Mouse (Mus musculus): Measurements from ENCODE around the gene Slc7a10. TPM values are rescaled to one million over a fixed set of nuclear protein-coding genes. Genes with fewer than 3 reads are reported as not detected.

Gene Slc7a10
- polyA plus RNA-seq, 1 experiment = 8.3 TPM

Other genes starting within 250 kb of the Slc7a10 start
- 45.5 and 53.7 TPM in 2 replicates for gene Cebpg, start 129.8 kb upstream of the Slc7a10 start, polyA plus RNA-seq (2012; ENCODE audit: insufficient read depth, insufficient read length, missing spikeins)
- gene Cebpa, start 67.1 kb upstream of the Slc7a10 start, polyA plus RNA-seq (2012; ENCODE audit: insufficient read depth, insufficient read length, missing spikeins) = 427 and 435 TPM in 2 replicates
- gene Lrp3, start 29.1 kb downstream of the Slc7a10 start, polyA plus RNA-seq (2012; ENCODE audit: insufficient read depth, insufficient read length, missing spikeins) = 5.6 and 6.7 TPM in 2 replicates
- 5.5 and 7.3 TPM in 2 replicates for gene Gpatch1, start 132.1 kb downstream of the Slc7a10 start, polyA plus RNA-seq (2012; ENCODE audit: insufficient read depth, insufficient read length, missing spikeins)
- gene Rhpn2, start 147.8 kb downstream of the Slc7a10 start, polyA plus RNA-seq (2012; ENCODE audit: insufficient read depth, insufficient read length, missing spikeins) = 2.0 and 3.6 TPM in 2 replicates
- gene Faap24, start 210.5 kb downstream of the Slc7a10 start, polyA plus RNA-seq (2012; ENCODE audit: insufficient read depth, insufficient read length, missing spikeins) = 2.6 and 3.3 TPM in 2 replicates
- gene Cep89, start 210.7 kb downstream of the Slc7a10 start, polyA plus RNA-seq (2012; ENCODE audit: insufficient read depth, insufficient read length, missing spikeins) = 7.0 and 15.1 TPM in 2 replicates

All from brown adipose tissue, adult 24 weeks (tissue).